Mouse (Mus musculus): ENCODE results near the gene Ppp1r17. TPM values are rescaled to one million over a fixed set of nuclear protein-coding genes. Genes with fewer than 3 reads are reported as not detected.

Ppp1r17 gene
- total and polyA plus RNA-seq, 3 experiments, result not detected

DNA sequence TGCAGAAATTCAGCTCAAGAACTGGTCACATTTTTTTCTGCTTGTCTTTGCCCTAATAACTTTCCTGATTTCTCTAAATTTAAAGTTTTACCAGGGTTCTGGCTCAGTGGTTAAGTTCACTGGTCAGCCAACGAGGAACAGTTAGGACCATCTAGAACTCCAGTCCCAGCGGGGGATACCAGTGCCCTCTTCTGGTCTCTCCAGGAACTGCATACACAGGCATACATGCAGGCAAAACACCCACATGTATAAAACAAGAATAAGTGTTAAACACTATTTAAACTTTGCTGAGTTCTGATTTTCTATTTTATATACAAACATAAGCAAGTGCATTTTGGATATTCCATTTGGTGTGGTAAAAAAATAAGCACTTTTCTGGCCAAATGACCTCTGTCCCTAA, 8.2 kb downstream of the Ppp1r17 start:
- Histone ChIP-seq H3K79me2 (replicated peaks; ENCODE audit: control insufficient read depth, extremely low read depth, insufficient read depth, poor library complexity, severe bottlenecking) (no peaks in the 10 kb centered on the region), H3K9me3 (replicated peaks; ENCODE audit: low read length) (no peaks in the 10 kb centered on the region), H3K4me2 (ENCODE audit: insufficient read depth, low read depth, poor library complexity, severe bottlenecking) (no peak overlapping the region), H3K9ac (ENCODE audit: insufficient read depth, low read depth) (no peak overlapping the region), H3K36me3 (replicated peaks in 1 of 2; ENCODE audit: control insufficient read depth in 1 of 2, insufficient read depth in 1 of 2, low read length in 1 of 2) (no peaks in the 10 kb centered on the region), H3K27me3 (replicated peaks) (no peaks in the 10 kb centered on the region), H3K4me3 (replicated peaks in 1 of 3; ENCODE audit: low read depth in 2 of 3, low read length in 2 of 3, poor library complexity in 1 of 3) (no peak overlapping the region), H3K4me1 (ENCODE audit: control insufficient read depth in 1 of 2, insufficient read depth in 2 of 2) (no peaks in the 10 kb centered on the region), H3K27ac (ENCODE audit: insufficient read depth, low read depth) (no peak overlapping the region)
- in situ Hi-C loops (cut with MboI; ENCODE audit: low pct_ligation_motif_present, low pct_unique_long_range_greater_than_20kb, low sequenced_read_pairs) (no loop called here), dilution Hi-C loops (cut with MboI; ENCODE audit: extremely low pct_ligation_motif_present, extremely low pct_unique_long_range_greater_than_20kb, low sequenced_read_pairs) (no loop called here)
- peak; percentile 35 for TF ChIP-seq RAD21 (IDR thresholded peaks at IDR 0.05; ENCODE audit: low read depth, low read length)
- TF ChIP-seq SMC3 (IDR thresholded peaks at IDR 0.05; ENCODE audit: low read depth, low read length), result peak; percentile 21; the same call in 1 of the 2 replicates
- no peak for TF ChIP-seq MYC (IDR thresholded peaks at IDR 0.05; ENCODE audit: low read depth, low read length)
- no peak for TF ChIP-seq TBP (conservative IDR thresholded peaks at IDR 0.05; ENCODE audit: low read depth, low read length)
- TF ChIP-seq CTCF (conservative IDR thresholded peaks at IDR 0.05 in 1 of 2, IDR thresholded peaks at IDR 0.05 in 1 of 2; ENCODE audit: low read depth in 2 of 2, low read length in 2 of 2), result peak; percentile 60 to 88
- peak; percentile 24 for DNase-seq (ENCODE audit: extremely low read depth)

DNA sequence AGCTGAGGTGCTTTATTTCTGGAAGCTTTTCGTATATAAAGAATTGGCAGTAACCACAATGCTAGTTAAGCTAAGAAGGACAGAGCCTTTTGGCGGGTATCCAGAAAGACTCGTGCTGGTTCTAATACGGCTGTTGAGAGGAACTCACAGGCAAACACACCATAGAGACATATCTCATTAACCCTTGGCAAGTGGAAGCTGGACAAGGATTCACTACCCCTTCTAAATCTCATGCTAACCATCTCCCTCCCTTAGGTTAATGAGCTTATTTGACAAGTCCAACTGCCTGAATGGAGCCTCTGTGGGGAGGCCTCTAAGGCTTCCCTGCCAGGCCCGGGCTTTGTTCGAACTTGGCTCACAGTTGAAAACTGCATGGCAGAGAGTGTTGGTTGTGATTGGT, 10.0 kb downstream of the Ppp1r17 start:
- DNase-seq (ENCODE audit: extremely low read depth), result no peak
- dilution Hi-C loops (cut with MboI; ENCODE audit: extremely low pct_ligation_motif_present, extremely low pct_unique_long_range_greater_than_20kb, low sequenced_read_pairs), result no loop called here
- Histone ChIP-seq H3K4me3 (replicated peaks in 1 of 3; ENCODE audit: low read depth in 2 of 3, low read length in 2 of 3, poor library complexity in 1 of 3) (no peak overlapping the region), H3K9ac (ENCODE audit: insufficient read depth, low read depth) (no peak overlapping the region), H3K4me1 (ENCODE audit: control insufficient read depth in 1 of 2, insufficient read depth in 2 of 2) (no peaks in the 10 kb centered on the region), H3K9me3 (replicated peaks; ENCODE audit: low read length) (no peaks in the 10 kb centered on the region), H3K36me3 (replicated peaks in 1 of 2; ENCODE audit: control insufficient read depth in 1 of 2, insufficient read depth in 1 of 2, low read length in 1 of 2) (no peaks in the 10 kb centered on the region), H3K79me2 (replicated peaks; ENCODE audit: control insufficient read depth, extremely low read depth, insufficient read depth, poor library complexity, severe bottlenecking) (no peaks in the 10 kb centered on the region), H3K27me3 (replicated peaks) (no peaks in the 10 kb centered on the region), H3K4me2 (ENCODE audit: insufficient read depth, low read depth, poor library complexity, severe bottlenecking) (no peak overlapping the region), H3K27ac (ENCODE audit: insufficient read depth, low read depth) (no peak overlapping the region)
- in situ Hi-C loops (cut with MboI; ENCODE audit: low pct_ligation_motif_present, low pct_unique_long_range_greater_than_20kb, low sequenced_read_pairs), result no loop called here
- TF ChIP-seq ZC3H11A (IDR thresholded peaks at IDR 0.05; ENCODE audit: low read depth, low read length), result no peak
- TF ChIP-seq MYC (IDR thresholded peaks at IDR 0.05; ENCODE audit: low read depth, low read length), result no peak
- TF ChIP-seq SMC3 (IDR thresholded peaks at IDR 0.05; ENCODE audit: low read depth, low read length), result no peak
- no peak for TF ChIP-seq MXI1 (IDR thresholded peaks at IDR 0.05; ENCODE audit: low read depth, low read length)
- TF ChIP-seq NRF1 (IDR thresholded peaks at IDR 0.05; ENCODE audit: low read depth, low read length), result no peak
- no peak for TF ChIP-seq USF1 (IDR thresholded peaks at IDR 0.05; ENCODE audit: low read depth, low read length)
- TF ChIP-seq TBP (conservative IDR thresholded peaks at IDR 0.05; ENCODE audit: low read depth, low read length), result no peak
- no peak for TF ChIP-seq E2F4 (IDR thresholded peaks at IDR 0.05; ENCODE audit: insufficient replicate concordance, low read depth, low read length)
- no peak for TF ChIP-seq UBTF (IDR thresholded peaks at IDR 0.05; ENCODE audit: low read depth, low read length)
- no peak for TF ChIP-seq ZNF384 (IDR thresholded peaks at IDR 0.05; ENCODE audit: low read depth, low read length)
- no peak for TF ChIP-seq USF2 (conservative IDR thresholded peaks at IDR 0.05; ENCODE audit: low read depth, low read length)
- TF ChIP-seq CHD1 (IDR thresholded peaks at IDR 0.05; ENCODE audit: low read depth, low read length), result no peak

DNA sequence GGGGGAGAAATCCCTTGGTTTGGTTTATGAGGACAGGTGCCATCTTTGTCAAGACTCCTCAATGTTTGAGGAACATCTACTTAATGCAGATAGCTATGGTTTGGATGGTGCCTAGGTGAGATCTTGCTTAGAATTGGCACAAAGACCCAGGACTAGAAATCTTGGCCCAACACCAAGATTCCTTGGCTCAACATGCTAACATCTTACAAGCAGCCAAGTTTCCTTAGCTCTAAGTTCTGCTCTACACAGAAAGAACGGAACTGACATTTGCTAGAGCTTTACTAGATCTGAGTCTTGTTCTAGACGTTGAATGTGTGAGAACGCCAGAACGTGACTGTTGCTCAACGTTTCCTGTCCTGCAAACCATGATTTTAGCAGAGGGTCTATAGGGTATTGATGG, 10.7 kb downstream of the Ppp1r17 start:
- H3K9ac ChIP-seq (ENCODE audit: insufficient read depth, low read depth), result no peak overlapping the region
- H3K9me3 ChIP-seq (replicated peaks; ENCODE audit: low read length), result no peaks in the 10 kb centered on the region
- H3K36me3 ChIP-seq (replicated peaks in 1 of 2; ENCODE audit: control insufficient read depth in 1 of 2, insufficient read depth in 1 of 2, low read length in 1 of 2), result no peaks in the 10 kb centered on the region
- no peaks in the 10 kb centered on the region for H3K27me3 ChIP-seq (replicated peaks)
- 0 out of 4 replicates have a peak, but pooled peaks cover 0 to under 1% of the 10 kb centered on the region in 2 experiments for H3K4me1 ChIP-seq (ENCODE audit: control insufficient read depth in 1 of 2, insufficient read depth in 2 of 2)
- no peaks in the 10 kb centered on the region for H3K79me2 ChIP-seq (replicated peaks; ENCODE audit: control insufficient read depth, extremely low read depth, insufficient read depth, poor library complexity, severe bottlenecking)
- dilution Hi-C loops (cut with MboI; ENCODE audit: extremely low pct_ligation_motif_present, extremely low pct_unique_long_range_greater_than_20kb, low sequenced_read_pairs) (no loop called here), in situ Hi-C loops (cut with MboI; ENCODE audit: low pct_ligation_motif_present, low pct_unique_long_range_greater_than_20kb, low sequenced_read_pairs) (no loop called here)
- TF ChIP-seq CHD1 (IDR thresholded peaks at IDR 0.05; ENCODE audit: low read depth, low read length), result no peak
- no peak for TF ChIP-seq HCFC1 (IDR thresholded peaks at IDR 0.05; ENCODE audit: low read depth, low read length)
- no peak for TF ChIP-seq BHLHE40 (IDR thresholded peaks at IDR 0.05; ENCODE audit: low read depth, low read length)
- no peak for TF ChIP-seq POLR2AphosphoS2 (IDR thresholded peaks at IDR 0.05; ENCODE audit: low read depth, low read length)
- TF ChIP-seq UBTF (IDR thresholded peaks at IDR 0.05; ENCODE audit: low read depth, low read length), result no peak
- TF ChIP-seq MXI1 (IDR thresholded peaks at IDR 0.05; ENCODE audit: low read depth, low read length), result no peak
- TF ChIP-seq MAFK (IDR thresholded peaks at IDR 0.05; ENCODE audit: insufficient replicate concordance, low read length), result no peak
- TF ChIP-seq POLR2A (IDR thresholded peaks at IDR 0.05; ENCODE audit: low read depth, low read length), result no peak
- no peak for TF ChIP-seq MAX (IDR thresholded peaks at IDR 0.05; ENCODE audit: low read length)
- TF ChIP-seq ZC3H11A (IDR thresholded peaks at IDR 0.05; ENCODE audit: low read depth, low read length), result no peak
- no peak for TF ChIP-seq ZNF384 (IDR thresholded peaks at IDR 0.05; ENCODE audit: low read depth, low read length)
- TF ChIP-seq ZMIZ1 (IDR thresholded peaks at IDR 0.05; ENCODE audit: low read depth, low read length), result no peak
- TF ChIP-seq SMC3 (IDR thresholded peaks at IDR 0.05; ENCODE audit: low read depth, low read length), result no peak
- no peak for TF ChIP-seq TCF12 (IDR thresholded peaks at IDR 0.05; ENCODE audit: low read depth, low read length)
- no peak overlapping the region for H3K4me3 ChIP-seq (replicated peaks in 1 of 3; ENCODE audit: low read depth in 2 of 3, low read length in 2 of 3, poor library complexity in 1 of 3)
- DNase-seq (ENCODE audit: extremely low read depth), result no peak
- no peak overlapping the region for H3K27ac ChIP-seq (ENCODE audit: insufficient read depth, low read depth)
- H3K4me2 ChIP-seq (ENCODE audit: insufficient read depth, low read depth, poor library complexity, severe bottlenecking), result no peak overlapping the region
